Mouse (Mus musculus) midbrain, embryonic 11.5 days (tissue): ENCODE measurements around the gene Cnpy3. TPM values are rescaled to one million over a fixed set of nuclear protein-coding genes. Genes with fewer than 3 reads are reported as not detected.

Experiments
- ATAC-seq: fragments of 200-750 bp; cut with Nextera tagmentation; 2 replicates; pipeline ENCODE4 v1.8.0; 2017; ENCODE audit warnings: moderate TSS enrichment, moderate library complexity; ENCODE audit not compliant: low FRiP score
- DNase-seq: peaks from one replicate; pipeline ENCODE4 v3.0.0; 2015; ENCODE audit warnings: low spot score; ENCODE audit errors: missing footprints
- H3K27ac ChIP-seq: fragments of 300-500 bp; sonication (generic); 2 replicates; pipeline ENCODE4 v1.5.1; 2014; ENCODE audit warnings: low read depth, low read length
- H3K27me3 ChIP-seq: fragments of 300-500 bp; sonication (generic); 2 replicates; pipeline ENCODE4 v1.6.1; 2014; ENCODE audit warnings: mild to moderate bottlenecking, low read length, moderate library complexity, mixed read lengths; ENCODE audit not compliant: control insufficient read depth, insufficient read depth
- H3K36me3 ChIP-seq: fragments of 300-500 bp; sonication (generic); 2 replicates; pipeline ENCODE4 v1.6.1; 2014; ENCODE audit warnings: mild to moderate bottlenecking, low read length, moderate library complexity, mixed read lengths; ENCODE audit not compliant: control insufficient read depth, insufficient read depth
- H3K4me1 ChIP-seq: fragments of 300-500 bp; sonication (generic); 2 replicates; pipeline ENCODE4 v1.6.1; 2014; ENCODE audit warnings: low read length; ENCODE audit not compliant: control insufficient read depth, insufficient read depth
- H3K4me2 ChIP-seq: fragments of 300-500 bp; sonication (generic); 2 replicates; pipeline ENCODE4 v1.6.1; 2014; ENCODE audit warnings: mild to moderate bottlenecking, moderate library complexity
- H3K4me3 ChIP-seq: fragments of 300-500 bp; sonication (generic); 2 replicates; pipeline ENCODE4 v1.5.1; 2014; ENCODE audit warnings: low read depth, low read length
- H3K9ac ChIP-seq: fragments of 300-500 bp; sonication (generic); 2 replicates; pipeline ENCODE4 v1.6.1; 2014; ENCODE audit warnings: low read length
- H3K9me3 ChIP-seq: fragments of 300-500 bp; sonication (generic); 2 replicates; pipeline ENCODE4 v1.6.1; 2016; ENCODE audit warnings: low read length; ENCODE audit not compliant: control insufficient read depth
- WGBS: fragments of 180-500 bp; shearing (Covaris S2); extraction: QIAGEN DNeasy Blood & Tissue Kit; methylation state at CpG from one replicate; pipeline ENCODE4 v1.1.7; 2014; 5-methylcytosine and 5-hydroxymethylcytosine counted together
- polyA plus RNA-seq: library from polyadenylated mRNA; unstranded; fragments of >200 nt; fragmentation: Nextera tagmentation; extraction: Ambion mirVana; gene quantifications from 2 replicates; pipeline ENCODE4 v1.2.1, GENCODE M21; 2014

Cnpy3 gene
- polyA plus RNA-seq, 1 experiment from 2014 or later = 56.3 TPM

GRCm38 (mm10) chr17:46703971-46704886, 47.8 kb downstream of the Cnpy3 start:
- ATAC-seq (peak; percentile 81), DNase-seq (peak; percentile 83)
- H3K9ac ChIP-seq = peak overlapping the region; percentile 90
- no peaks in the 10 kb centered on the region for H3K9me3 ChIP-seq
- H3K4me1 ChIP-seq = peaks cover 19% of the 10 kb centered on the region
- H3K36me3 ChIP-seq = no peaks in the 10 kb centered on the region; the same call in 1 of the 2 replicates
- H3K27ac ChIP-seq = peak overlapping the region; percentile 74; the same call in 1 of the 2 replicates
- peak overlapping the region; percentile 62 for H3K4me2 ChIP-seq
- 4% methylated on average over 39 of the region's 41 CpGs for WGBS
- H3K27me3 ChIP-seq = no peaks in the 10 kb centered on the region; the same call in 1 of the 2 replicates
- peak overlapping the region; percentile 87 for H3K4me3 ChIP-seq

GRCm38 (mm10) chr17:46702506-46702905, 49.5 kb downstream of the Cnpy3 start:
- Histone ChIP-seq H3K9ac (peak overlapping the region; percentile 50), H3K4me2 (no peak overlapping the region; the same call in 1 of the 2 replicates), H3K4me1 (peaks cover 19% of the 10 kb centered on the region), H3K27me3 (no peaks in the 10 kb centered on the region; the same call in 1 of the 2 replicates), H3K27ac (no peak overlapping the region), H3K9me3 (no peaks in the 10 kb centered on the region), H3K36me3 (no peaks in the 10 kb centered on the region; the same call in 1 of the 2 replicates), H3K4me3 (no peak overlapping the region)
- 88% methylated on average over 5 of the region's 5 CpGs for WGBS
- peak; percentile 72 for DNase-seq
- ATAC-seq = no peak

GRCm38 (mm10) chr17:46702100-46702499, 49.9 kb downstream of the Cnpy3 start:
- Histone ChIP-seq H3K4me1 (peaks cover 19% of the 10 kb centered on the region), H3K27me3 (no peaks in the 10 kb centered on the region; the same call in 1 of the 2 replicates), H3K9ac (no peak overlapping the region), H3K4me3 (no peak overlapping the region), H3K36me3 (no peaks in the 10 kb centered on the region; the same call in 1 of the 2 replicates), H3K4me2 (no peak overlapping the region), H3K9me3 (no peaks in the 10 kb centered on the region), H3K27ac (no peak overlapping the region)
- ATAC-seq (no peak), DNase-seq (peak; percentile 62)
- WGBS = 86% methylated on average over 12 of the region's 12 CpGs

- Histone ChIP-seq H3K27ac (no peak overlapping the region), H3K9ac (no peak overlapping the region), H3K4me1 (peaks cover 19% of the 10 kb centered on the region), H3K4me2 (no peak overlapping the region), H3K36me3 (no peaks in the 10 kb centered on the region; the same call in 1 of the 2 replicates), H3K27me3 (no peaks in the 10 kb centered on the region; the same call in 1 of the 2 replicates), H3K9me3 (no peaks in the 10 kb centered on the region), H3K4me3 (no peak overlapping the region)
- 81% methylated on average over 12 of the region's 12 CpGs for WGBS
- no peak for ATAC-seq
- peak; percentile 60 for DNase-seq
These were observed 50.5 kb downstream of the Cnpy3 start for GRCm38 (mm10) chr17:46701489-46701888.

- no peak overlapping the region for H3K4me2 ChIP-seq
- no peaks in the 10 kb centered on the region for H3K9me3 ChIP-seq
- no peaks in the 10 kb centered on the region; the same call in 1 of the 2 replicates for H3K36me3 ChIP-seq
- peaks cover 19% of the 10 kb centered on the region for H3K4me1 ChIP-seq
- ATAC-seq (no peak), DNase-seq (peak; percentile 21)
- H3K4me3 ChIP-seq = no peak overlapping the region
- H3K27me3 ChIP-seq = no peaks in the 10 kb centered on the region
- 82% methylated on average over 3 of the region's 3 CpGs for WGBS
- no peak overlapping the region for H3K27ac ChIP-seq
- H3K9ac ChIP-seq = no peak overlapping the region
These were observed 52.1 kb downstream of the Cnpy3 start for GRCm38 (mm10) chr17:46699912-46700311.

- DNase-seq (no peak), ATAC-seq (no peak)
- no peak overlapping the region for H3K4me2 ChIP-seq
- no peak overlapping the region for H3K4me3 ChIP-seq
- H3K9me3 ChIP-seq = no peaks in the 10 kb centered on the region
- H3K27ac ChIP-seq = no peak overlapping the region
- no peaks in the 10 kb centered on the region; the same call in 1 of the 2 replicates for H3K36me3 ChIP-seq
- 92% methylated on average over 5 of the region's 5 CpGs for WGBS
- H3K4me1 ChIP-seq = peaks cover 19% of the 10 kb centered on the region
- H3K27me3 ChIP-seq = no peaks in the 10 kb centered on the region
- no peak overlapping the region for H3K9ac ChIP-seq
These were observed 52.8 kb downstream of the Cnpy3 start for GRCm38 (mm10) chr17:46699245-46699644.

- DNase-seq (no peak), ATAC-seq (no peak)
- Histone ChIP-seq H3K9ac (no peak overlapping the region), H3K4me2 (no peak overlapping the region), H3K36me3 (no peaks in the 10 kb centered on the region; the same call in 1 of the 2 replicates), H3K27ac (no peak overlapping the region), H3K4me3 (no peak overlapping the region), H3K27me3 (no peaks in the 10 kb centered on the region), H3K4me1 (peaks cover 14% of the 10 kb centered on the region), H3K9me3 (no peaks in the 10 kb centered on the region)
- 89% methylated on average over 6 of the region's 6 CpGs for WGBS
These were observed 53.5 kb downstream of the Cnpy3 start for GRCm38 (mm10) chr17:46698515-46698914.

- H3K9me3 ChIP-seq = no peaks in the 10 kb centered on the region
- no peaks in the 10 kb centered on the region for H3K27me3 ChIP-seq
- no peak overlapping the region for H3K4me3 ChIP-seq
- H3K9ac ChIP-seq = no peak overlapping the region
- DNase-seq = peak; percentile 21
- ATAC-seq = no peak
- H3K36me3 ChIP-seq = peaks cover 3% of the 10 kb centered on the region; the same call in 1 of the 2 replicates
- H3K4me2 ChIP-seq = no peak overlapping the region
- no peak overlapping the region for H3K27ac ChIP-seq
- WGBS = 62% methylated on average over 1 of the region's 1 CpGs
- no peaks in the 10 kb centered on the region for H3K4me1 ChIP-seq
These were observed 57.4 kb downstream of the Cnpy3 start for GRCm38 (mm10) chr17:46694517-46695063.

GRCm38 (mm10) chr17:46691390-46691789, 60.6 kb downstream of the Cnpy3 start:
- no peak overlapping the region for H3K27ac ChIP-seq
- no peaks in the 10 kb centered on the region for H3K4me1 ChIP-seq
- WGBS = 91% methylated on average over 2 of the region's 2 CpGs
- H3K9ac ChIP-seq = no peak overlapping the region
- DNase-seq = no peak
- ATAC-seq = no peak
- no peaks in the 10 kb centered on the region for H3K27me3 ChIP-seq
- H3K9me3 ChIP-seq = no peaks in the 10 kb centered on the region
- peaks cover 4% of the 10 kb centered on the region; the same call in 1 of the 2 replicates for H3K36me3 ChIP-seq
- H3K4me3 ChIP-seq = no peak overlapping the region
- no peak overlapping the region for H3K4me2 ChIP-seq
